Mouse (Mus musculus): Measurements from ENCODE around the gene Rapgef4. TPM values are rescaled to one million over a fixed set of nuclear protein-coding genes. Genes with fewer than 3 reads are reported as not detected.

Rapgef4 gene
- polyA plus RNA-seq, 1 experiment from 2014 or later = 11.9 TPM

- Histone ChIP-seq H3K9ac (ENCODE audit: low read length) (no peak overlapping the region), H3K36me3 (ENCODE audit: control insufficient read depth, insufficient read depth, low read length) (no peaks in the 10 kb centered on the region), H3K4me3 (ENCODE audit: low read depth, low read length) (no peak overlapping the region), H3K4me1 (ENCODE audit: control insufficient read depth, insufficient read depth, low read length) (0 out of 2 replicates have a peak, but pooled peaks cover 7% of the 10 kb centered on the region), H3K4me2 (ENCODE audit: low read depth) (no peak overlapping the region), H3K9me3 (ENCODE audit: control insufficient read depth, low read length) (no peaks in the 10 kb centered on the region), H3K27ac (ENCODE audit: low read depth, low read length) (no peak overlapping the region), H3K27me3 (ENCODE audit: control insufficient read depth, insufficient read depth, low read length) (no peaks in the 10 kb centered on the region)
- DNase-seq (ENCODE audit: low spot score) (no peak), ATAC-seq (ENCODE audit: insufficient read depth, low FRiP score, low TSS enrichment) (no peak)
- WGBS = 95% methylated on average over 6 of the region's 6 CpGs
Measured at GRCm38 (mm10) chr2:72041087-72041486, 60.0 kb downstream of the Rapgef4 start.

- DNase-seq (ENCODE audit: low spot score) (no peak), ATAC-seq (ENCODE audit: insufficient read depth, low FRiP score, low TSS enrichment) (no peak)
- H3K4me1 ChIP-seq (ENCODE audit: control insufficient read depth, insufficient read depth, low read length) = 0 out of 2 replicates have a peak, but pooled peaks cover 7% of the 10 kb centered on the region
- WGBS = 91% methylated on average over 10 of the region's 10 CpGs
- H3K9me3 ChIP-seq (ENCODE audit: control insufficient read depth, low read length) = no peaks in the 10 kb centered on the region
- H3K4me3 ChIP-seq (ENCODE audit: low read depth, low read length) = no peak overlapping the region
- H3K36me3 ChIP-seq (ENCODE audit: control insufficient read depth, insufficient read depth, low read length) = no peaks in the 10 kb centered on the region
- H3K9ac ChIP-seq (ENCODE audit: low read length) = no peak overlapping the region
- H3K4me2 ChIP-seq (ENCODE audit: low read depth) = no peak overlapping the region
- no peak overlapping the region for H3K27ac ChIP-seq (ENCODE audit: low read depth, low read length)
- no peaks in the 10 kb centered on the region for H3K27me3 ChIP-seq (ENCODE audit: control insufficient read depth, insufficient read depth, low read length)
Measured at GRCm38 (mm10) chr2:72042093-72042492, 61.1 kb downstream of the Rapgef4 start.

DNA sequence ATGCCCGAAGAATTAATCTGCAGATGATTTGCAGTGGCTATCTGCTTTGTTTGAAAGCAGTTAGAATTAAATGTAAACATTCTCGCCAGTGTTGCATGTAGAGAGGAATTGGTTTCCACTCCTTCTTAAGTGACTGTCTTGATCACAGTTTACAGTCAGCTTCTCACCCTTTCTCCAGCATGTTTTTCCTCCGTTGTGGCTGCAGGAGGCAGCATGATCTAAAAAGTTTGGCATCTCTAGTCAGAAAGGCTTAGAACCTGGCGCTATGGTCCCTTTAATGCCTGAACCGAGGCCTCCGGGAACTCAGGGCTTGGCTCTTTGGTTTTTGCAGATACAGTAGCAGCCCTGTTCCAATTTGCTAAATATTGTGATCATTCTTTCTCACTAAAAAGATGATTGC is 63.2 kb downstream of the Rapgef4 start:
- DNase-seq (ENCODE audit: low spot score) (no peak), ATAC-seq (ENCODE audit: insufficient read depth, low FRiP score, low TSS enrichment) (no peak)
- no peak overlapping the region for H3K4me2 ChIP-seq (ENCODE audit: low read depth)
- no peaks in the 10 kb centered on the region for H3K36me3 ChIP-seq (ENCODE audit: control insufficient read depth, insufficient read depth, low read length)
- WGBS = 65% methylated on average over 6 of the region's 6 CpGs
- H3K9me3 ChIP-seq (ENCODE audit: control insufficient read depth, low read length) = no peaks in the 10 kb centered on the region
- no peaks in the 10 kb centered on the region for H3K27me3 ChIP-seq (ENCODE audit: control insufficient read depth, insufficient read depth, low read length)
- no peak overlapping the region for H3K27ac ChIP-seq (ENCODE audit: low read depth, low read length)
- H3K9ac ChIP-seq (ENCODE audit: low read length) = no peak overlapping the region
- no peak overlapping the region for H3K4me3 ChIP-seq (ENCODE audit: low read depth, low read length)
- H3K4me1 ChIP-seq (ENCODE audit: control insufficient read depth, insufficient read depth, low read length) = 0 out of 2 replicates have a peak, but pooled peaks cover 4% of the 10 kb centered on the region

DNA sequence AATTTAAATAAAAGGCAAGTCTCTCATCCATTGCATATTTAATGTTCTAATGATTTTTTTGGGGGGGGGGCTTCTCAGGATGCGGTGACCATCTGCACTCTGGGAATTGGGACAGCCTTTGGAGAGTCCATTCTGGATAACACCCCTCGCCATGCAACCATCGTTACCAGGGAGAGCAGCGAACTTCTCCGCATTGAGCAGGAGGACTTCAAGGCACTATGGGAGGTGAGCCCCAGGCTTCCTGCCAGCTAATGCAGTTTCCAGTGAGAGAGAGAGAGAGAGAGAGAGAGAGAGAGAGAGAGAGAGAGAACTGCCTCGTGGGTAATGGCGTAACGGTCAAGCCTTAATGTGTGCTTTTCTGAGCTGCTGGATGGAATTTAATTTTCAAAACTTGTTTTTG is 64.0 kb downstream of the Rapgef4 start:
- WGBS = 88% methylated on average over 8 of the region's 8 CpGs
- Histone ChIP-seq H3K9ac (ENCODE audit: low read length) (no peak overlapping the region), H3K4me1 (ENCODE audit: control insufficient read depth, insufficient read depth, low read length) (no peaks in the 10 kb centered on the region), H3K4me3 (ENCODE audit: low read depth, low read length) (no peak overlapping the region), H3K4me2 (ENCODE audit: low read depth) (no peak overlapping the region), H3K36me3 (ENCODE audit: control insufficient read depth, insufficient read depth, low read length) (no peaks in the 10 kb centered on the region), H3K27me3 (ENCODE audit: control insufficient read depth, insufficient read depth, low read length) (no peaks in the 10 kb centered on the region), H3K9me3 (ENCODE audit: control insufficient read depth, low read length) (no peaks in the 10 kb centered on the region), H3K27ac (ENCODE audit: low read depth, low read length) (no peak overlapping the region)
- ATAC-seq (ENCODE audit: insufficient read depth, low FRiP score, low TSS enrichment) = no peak
- no peak for DNase-seq (ENCODE audit: low spot score)

DNA sequence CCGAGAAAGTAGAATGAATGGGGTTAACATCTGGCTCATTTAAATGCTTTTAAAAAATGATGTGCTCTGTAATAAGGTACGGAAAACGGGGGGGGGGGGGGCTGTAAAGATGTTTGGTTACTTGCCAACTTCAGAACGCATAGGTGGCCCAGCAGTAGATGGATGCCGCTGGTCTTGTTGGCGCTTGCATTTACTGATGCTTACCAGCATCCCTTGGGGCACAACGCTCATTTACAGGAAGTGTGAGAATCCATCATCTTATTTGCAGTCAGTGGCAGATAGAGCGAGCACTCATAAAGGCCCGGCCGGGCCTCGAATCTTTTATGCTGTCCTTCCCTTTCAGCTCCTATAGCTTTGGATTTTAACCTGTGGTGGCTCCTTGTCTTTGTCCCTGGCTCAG is 64.6 kb downstream of the Rapgef4 start:
- H3K36me3 ChIP-seq (ENCODE audit: control insufficient read depth, insufficient read depth, low read length) = no peaks in the 10 kb centered on the region
- no peaks in the 10 kb centered on the region for H3K27me3 ChIP-seq (ENCODE audit: control insufficient read depth, insufficient read depth, low read length)
- no peak overlapping the region for H3K4me2 ChIP-seq (ENCODE audit: low read depth)
- no peaks in the 10 kb centered on the region for H3K4me1 ChIP-seq (ENCODE audit: control insufficient read depth, insufficient read depth, low read length)
- 73% methylated on average over 11 of the region's 11 CpGs for WGBS
- H3K9ac ChIP-seq (ENCODE audit: low read length) = no peak overlapping the region
- DNase-seq (ENCODE audit: low spot score) (peak; percentile 38), ATAC-seq (ENCODE audit: insufficient read depth, low FRiP score, low TSS enrichment) (no peak)
- H3K27ac ChIP-seq (ENCODE audit: low read depth, low read length) = no peak overlapping the region
- H3K9me3 ChIP-seq (ENCODE audit: control insufficient read depth, low read length) = no peaks in the 10 kb centered on the region
- H3K4me3 ChIP-seq (ENCODE audit: low read depth, low read length) = no peak overlapping the region

- DNase-seq (ENCODE audit: low spot score) = no peak
- no peaks in the 10 kb centered on the region for H3K27me3 ChIP-seq (ENCODE audit: control insufficient read depth, insufficient read depth, low read length)
- H3K4me1 ChIP-seq (ENCODE audit: control insufficient read depth, insufficient read depth, low read length) = no peaks in the 10 kb centered on the region
- H3K27ac ChIP-seq (ENCODE audit: low read depth, low read length) = no peak overlapping the region
- H3K36me3 ChIP-seq (ENCODE audit: control insufficient read depth, insufficient read depth, low read length) = no peaks in the 10 kb centered on the region
- no peak overlapping the region; the same call in 1 of the 2 replicates for H3K9ac ChIP-seq (ENCODE audit: low read length)
- no peak for ATAC-seq (ENCODE audit: insufficient read depth, low FRiP score, low TSS enrichment)
- no peaks in the 10 kb centered on the region for H3K9me3 ChIP-seq (ENCODE audit: control insufficient read depth, low read length)
- H3K4me3 ChIP-seq (ENCODE audit: low read depth, low read length) = no peak overlapping the region
- no peak overlapping the region for H3K4me2 ChIP-seq (ENCODE audit: low read depth)
- WGBS = 71% methylated on average over 7 of the region's 7 CpGs
Measured at GRCm38 (mm10) chr2:72050451-72050850, 69.4 kb downstream of the Rapgef4 start.

DNA sequence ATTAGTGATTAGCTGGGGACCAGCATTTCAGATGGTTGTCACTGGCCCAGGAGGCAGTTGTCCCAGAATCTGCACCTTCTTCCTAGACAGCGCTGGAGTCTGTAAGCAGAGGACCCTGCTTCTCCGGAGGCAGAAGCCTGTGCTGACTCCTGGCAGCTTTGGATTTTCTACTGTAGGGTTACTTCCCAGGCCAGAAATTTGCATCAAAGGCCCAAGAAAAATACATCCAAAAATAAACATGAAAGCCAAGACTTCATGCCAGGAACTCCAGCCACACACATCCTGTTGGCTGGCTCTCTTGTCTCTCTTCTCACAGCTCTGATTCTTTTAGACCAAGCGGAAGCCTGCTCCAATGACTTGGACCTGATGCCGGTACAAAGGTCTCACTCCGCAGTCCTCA is 73.2 kb downstream of the Rapgef4 start:
- Histone ChIP-seq H3K9ac (ENCODE audit: low read length) (no peak overlapping the region; the same call in 1 of the 2 replicates), H3K9me3 (ENCODE audit: control insufficient read depth, low read length) (no peaks in the 10 kb centered on the region), H3K36me3 (ENCODE audit: control insufficient read depth, insufficient read depth, low read length) (no peaks in the 10 kb centered on the region), H3K27ac (ENCODE audit: low read depth, low read length) (no peak overlapping the region), H3K4me2 (ENCODE audit: low read depth) (no peak overlapping the region), H3K4me1 (ENCODE audit: control insufficient read depth, insufficient read depth, low read length) (no peaks in the 10 kb centered on the region), H3K27me3 (ENCODE audit: control insufficient read depth, insufficient read depth, low read length) (no peaks in the 10 kb centered on the region), H3K4me3 (ENCODE audit: low read depth, low read length) (no peak overlapping the region)
- ATAC-seq (ENCODE audit: insufficient read depth, low FRiP score, low TSS enrichment) = no peak
- WGBS = 88% methylated on average over 5 of the region's 5 CpGs
- no peak for DNase-seq (ENCODE audit: low spot score)

DNA sequence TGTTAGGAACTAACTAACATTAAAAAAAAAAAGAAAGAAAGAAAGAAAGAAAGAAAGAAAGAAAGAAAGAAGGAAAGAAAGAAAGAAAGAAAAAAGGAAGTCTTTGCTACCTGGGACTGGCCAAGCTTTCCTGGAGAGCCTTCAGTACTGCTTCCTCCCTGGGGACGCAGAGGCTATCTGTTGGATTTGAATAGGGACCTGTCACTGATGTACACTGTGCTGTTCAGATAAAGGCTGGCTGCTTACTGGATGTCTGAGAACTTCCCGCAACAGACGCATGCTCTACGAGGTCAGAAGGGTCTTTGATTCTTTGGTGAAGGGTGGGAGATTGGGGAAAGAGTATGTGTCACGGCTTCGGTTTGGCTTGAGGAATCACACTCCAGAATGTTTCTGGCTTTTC is 73.7 kb downstream of the Rapgef4 start:
- Histone ChIP-seq H3K4me3 (ENCODE audit: low read depth, low read length) (no peak overlapping the region), H3K9ac (ENCODE audit: low read length) (no peak overlapping the region), H3K9me3 (ENCODE audit: control insufficient read depth, low read length) (no peaks in the 10 kb centered on the region), H3K27ac (ENCODE audit: low read depth, low read length) (no peak overlapping the region), H3K4me2 (ENCODE audit: low read depth) (no peak overlapping the region), H3K27me3 (ENCODE audit: control insufficient read depth, insufficient read depth, low read length) (no peaks in the 10 kb centered on the region), H3K4me1 (ENCODE audit: control insufficient read depth, insufficient read depth, low read length) (no peaks in the 10 kb centered on the region), H3K36me3 (ENCODE audit: control insufficient read depth, insufficient read depth, low read length) (no peaks in the 10 kb centered on the region)
- DNase-seq (ENCODE audit: low spot score) (no peak), ATAC-seq (ENCODE audit: insufficient read depth, low FRiP score, low TSS enrichment) (no peak)
- 80% methylated on average over 6 of the region's 6 CpGs for WGBS

DNA sequence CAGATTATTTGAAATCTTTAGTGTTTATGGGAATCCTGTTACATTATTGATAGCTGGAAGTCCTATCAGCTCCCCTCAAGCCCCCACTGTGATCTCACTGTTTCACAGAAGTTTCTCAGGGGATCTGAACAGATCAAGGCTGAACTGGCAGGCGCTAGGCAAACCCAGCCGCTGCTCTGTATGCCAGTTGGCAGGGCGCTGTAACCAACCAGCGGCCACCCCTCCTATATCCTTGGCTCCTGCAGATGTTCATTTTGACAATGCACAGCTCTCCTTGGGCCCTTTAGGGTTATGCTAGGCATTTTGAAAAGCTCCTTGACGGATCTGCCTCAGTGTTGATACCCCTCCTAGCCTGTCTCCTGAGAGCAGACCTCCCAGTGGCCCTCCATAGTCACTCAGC is 74.4 kb downstream of the Rapgef4 start:
- 80% methylated on average over 5 of the region's 5 CpGs for WGBS
- Histone ChIP-seq H3K9me3 (ENCODE audit: control insufficient read depth, low read length) (no peaks in the 10 kb centered on the region), H3K4me1 (ENCODE audit: control insufficient read depth, insufficient read depth, low read length) (no peaks in the 10 kb centered on the region), H3K36me3 (ENCODE audit: control insufficient read depth, insufficient read depth, low read length) (no peaks in the 10 kb centered on the region), H3K9ac (ENCODE audit: low read length) (no peak overlapping the region), H3K4me3 (ENCODE audit: low read depth, low read length) (no peak overlapping the region), H3K4me2 (ENCODE audit: low read depth) (no peak overlapping the region), H3K27ac (ENCODE audit: low read depth, low read length) (no peak overlapping the region), H3K27me3 (ENCODE audit: control insufficient read depth, insufficient read depth, low read length) (no peaks in the 10 kb centered on the region)
- DNase-seq (ENCODE audit: low spot score) (no peak), ATAC-seq (ENCODE audit: insufficient read depth, low FRiP score, low TSS enrichment) (no peak)
